Mouse (Mus musculus) cortical plate, adult 2 months (tissue): Measurements from ENCODE around the gene Camk1d.

Source experiments
- CTCF ChIP-seq: fragments of 200-500 bp; IDR thresholded peaks from 2 replicates; pipeline ENCODE4 v1.5.1; 2011; ENCODE audit warnings: mild to moderate bottlenecking, control low read depth, low read length; ENCODE audit not compliant: insufficient read depth; ENCODE audit errors: extremely low read depth
- POLR2A ChIP-seq: fragments of 200-500 bp; IDR thresholded peaks from 2 replicates; pipeline ENCODE4 v1.6.1; 2011; ENCODE audit warnings: mild to moderate bottlenecking, low read length, control low read depth; ENCODE audit not compliant: insufficient read depth; ENCODE audit errors: extremely low read depth

- TF ChIP-seq POLR2A, result no peak
- no peak for TF ChIP-seq CTCF
Observed at GRCm38 (mm10) chr2:5663499-5663898, 50.8 kb downstream of the Camk1d start.
